Mouse (Mus musculus) T-cell, adult 2 months (primary cell): ENCODE data around the gene Gsto1.

Experiments
- DNase-seq: peaks from one replicate; pipeline ENCODE4 v3.0.0; 2022; ENCODE audit warnings: low spot score

The Gsto1 gene

GRCm38 (mm10) chr19:47857957-47858942 lies 3.5 kb downstream of the Gsto1 start:
- DNase-seq, result no peak

GRCm38 (mm10) chr19:47859180-47859579 lies 4.4 kb downstream of the Gsto1 start:
- DNase-seq, result no peak

GRCm38 (mm10) chr19:47862581-47862980 lies 7.8 kb downstream of the Gsto1 start:
- DNase-seq, result no peak

- DNase-seq, result no peak
Observed at GRCm38 (mm10) chr19:47864051-47864450, 9.3 kb downstream of the Gsto1 start.

- no peak for DNase-seq
Observed at GRCm38 (mm10) chr19:47864721-47865120, 10.0 kb downstream of the Gsto1 start.

- DNase-seq, result peak; percentile 96
Observed at GRCm38 (mm10) chr19:47865353-47865947, 10.7 kb downstream of the Gsto1 start, which contains the start of gene Gsto2. Gene Gsto2, plus strand, starts transcription at chr19:47865534.

- DNase-seq, result no peak
Observed at GRCm38 (mm10) chr19:47867628-47868175, 12.9 kb downstream of the Gsto1 start.

GRCm38 (mm10) chr19:47868951-47869350 lies 14.2 kb downstream of the Gsto1 start:
- DNase-seq, result no peak

- no peak for DNase-seq
Observed at GRCm38 (mm10) chr19:47869516-47869915, 14.7 kb downstream of the Gsto1 start.

- no peak for DNase-seq
Observed at GRCm38 (mm10) chr19:47870102-47870666, 15.4 kb downstream of the Gsto1 start.

GRCm38 (mm10) chr19:47871515-47871914 lies 16.7 kb downstream of the Gsto1 start:
- no peak for DNase-seq

GRCm38 (mm10) chr19:47876252-47876651 lies 21.5 kb downstream of the Gsto1 start:
- DNase-seq, result no peak

- DNase-seq, result no peak
Observed at GRCm38 (mm10) chr19:47881538-47881937, 26.8 kb downstream of the Gsto1 start.

GRCm38 (mm10) chr19:47882151-47882881 lies 27.5 kb downstream of the Gsto1 start:
- DNase-seq, result peak; percentile 88

GRCm38 (mm10) chr19:47882882-47883254 lies 28.1 kb downstream of the Gsto1 start:
- DNase-seq, result no peak

GRCm38 (mm10) chr19:47884296-47885085 lies 29.7 kb downstream of the Gsto1 start:
- DNase-seq, result no peak

- no peak for DNase-seq
Observed at GRCm38 (mm10) chr19:47885191-47885743, 30.5 kb downstream of the Gsto1 start.

GRCm38 (mm10) chr19:47885886-47886285 lies 31.1 kb downstream of the Gsto1 start:
- no peak for DNase-seq

GRCm38 (mm10) chr19:47886617-47887016 lies 31.8 kb downstream of the Gsto1 start:
- no peak for DNase-seq

GRCm38 (mm10) chr19:47887417-47887816 lies 32.6 kb downstream of the Gsto1 start:
- peak; percentile 66 for DNase-seq

- DNase-seq, result peak; percentile 71
Observed at GRCm38 (mm10) chr19:47888037-47888436, 33.3 kb downstream of the Gsto1 start.
